Comparison of ENCODE assay signal across 19 mouse cellular contexts in genomic region chr5:111804542-111804941, GRCm38 (mm10).
DNase-seq lines count a peak whose midpoint lies in the region; ATAC-seq lines count a peak whose summit lies in the region.
"Had no signal": no experiment of that assay in that cellular context is flagged by ENCODE, and none has a peak within 500 bp of the region (broad histone marks: within the 10 kb centered on the region; RNA-seq: fewer than 3 reads in every experiment).

No protein-coding gene starts in this region.

- WGBS in embryonic facial prominence, embryonic 10.5 days = 71% methylated on average over 6 of the region's 6 CpGs
- 51% methylated on average over 6 of the region's 6 CpGs for WGBS in stomach, embryonic 14.5 days

- no peak for ATAC-seq in stomach, embryonic 14.5 days (ENCODE audit: insufficient number of reproducible peaks, insufficient read depth, low FRiP score, low read depth)
- ATAC-seq: forebrain, embryonic 13.5 days; intestine, embryonic 16.5 days had no signal

- H3K4me2 ChIP-seq in stomach, embryonic 14.5 days (replicated peaks; ENCODE audit: low read depth, low read length) = no peak overlapping the region
- H3K4me2 ChIP-seq: forebrain, embryonic 13.5 days; heart, embryonic 12.5 days; hindbrain, embryonic 15.5 days; liver, embryonic 15.5 days; midbrain, embryonic 12.5 days; neural tube, embryonic 13.5 days had no signal

- peaks cover 60% of the 10 kb centered on the region for H3K4me1 ChIP-seq in embryonic facial prominence, embryonic 10.5 days
- peaks cover 17% of the 10 kb centered on the region for H3K4me1 ChIP-seq in stomach, embryonic 14.5 days (ENCODE audit: control insufficient read depth, insufficient read depth, low read length)
- H3K4me1 ChIP-seq: liver, embryonic 15.5 days had no signal

- H3K4me3 ChIP-seq in embryonic facial prominence, embryonic 10.5 days = no peak overlapping the region
- H3K4me3 ChIP-seq in stomach, embryonic 14.5 days (ENCODE audit: low read depth, low read length) = no peak overlapping the region
- H3K4me3 ChIP-seq: forebrain, embryonic 13.5 days; heart, embryonic 12.5 days; hindbrain, embryonic 15.5 days; liver, embryonic 15.5 days; midbrain, embryonic 12.5 days; neural tube, embryonic 13.5 days had no signal

- 0 out of 2 replicates have a peak overlapping the region, but pooled peaks have one; percentile 2 for H3K27ac ChIP-seq in embryonic facial prominence, embryonic 10.5 days (replicated peaks)
- H3K27ac ChIP-seq in stomach, embryonic 14.5 days (ENCODE audit: low read length) = peak overlapping the region; percentile 27; the same call in 1 of the 2 replicates
- H3K27ac ChIP-seq: forebrain, embryonic 13.5 days; hindbrain, embryonic 15.5 days; kidney, postnatal 0 days; liver, embryonic 15.5 days; midbrain, embryonic 12.5 days; neural tube, embryonic 13.5 days had no signal

- H3K36me3 ChIP-seq in embryonic facial prominence, embryonic 10.5 days (replicated peaks) = no peaks in the 10 kb centered on the region
- H3K36me3 ChIP-seq in stomach, embryonic 14.5 days (ENCODE audit: control insufficient read depth, insufficient read depth, low read length) = no peaks in the 10 kb centered on the region
- H3K36me3 ChIP-seq: heart, embryonic 12.5 days; hindbrain, embryonic 15.5 days; liver, embryonic 15.5 days; midbrain, embryonic 12.5 days; neural tube, embryonic 13.5 days had no signal

- no peaks in the 10 kb centered on the region for H3K27me3 ChIP-seq in embryonic facial prominence, embryonic 10.5 days (replicated peaks; ENCODE audit: low read depth, poor library complexity, severe bottlenecking)
- H3K27me3 ChIP-seq in stomach, embryonic 14.5 days (ENCODE audit: control insufficient read depth, insufficient read depth, low read length) = no peaks in the 10 kb centered on the region
- H3K27me3 ChIP-seq: hindbrain, embryonic 15.5 days; liver, embryonic 15.5 days had no signal

- H3K9me3 ChIP-seq in embryonic facial prominence, embryonic 10.5 days = no peaks in the 10 kb centered on the region
- no peaks in the 10 kb centered on the region for H3K9me3 ChIP-seq in stomach, embryonic 14.5 days (ENCODE audit: control insufficient read depth, low read depth, low read length)
- H3K9me3 ChIP-seq: forebrain, embryonic 13.5 days; heart, embryonic 12.5 days; hindbrain, embryonic 15.5 days; liver, embryonic 15.5 days; midbrain, embryonic 12.5 days; neural tube, embryonic 13.5 days had no signal

- no peak overlapping the region for H3K9ac ChIP-seq in stomach, embryonic 14.5 days (replicated peaks; ENCODE audit: low read depth, low read length)
- H3K9ac ChIP-seq: forebrain, embryonic 13.5 days; heart, embryonic 12.5 days; hindbrain, embryonic 15.5 days; liver, embryonic 15.5 days; midbrain, embryonic 12.5 days; neural tube, embryonic 13.5 days had no signal

- peak; percentile 21 for DNase-seq in heart, postnatal 4 days
- DNase-seq in heart, adult 8-10 months (ENCODE audit: low spot score) = no peak
- no peak for DNase-seq in embryonic facial prominence, embryonic 10.5 days (ENCODE audit: low spot score)
- peak; percentile 71 for DNase-seq in fibroblast of lung, adult 2 months (ENCODE audit: low read depth)
- DNase-seq in kidney, adult 9 months = no peak
- DNase-seq in ovary, postnatal 14 days (ENCODE audit: low spot score) = no peak
- DNase-seq in thymus, postnatal 14 days = no peak
- DNase-seq: adrenal gland, postnatal 14 days; cerebellum, postnatal 10 days; thymus, postnatal 25 days had no signal

Comparison
In these comparisons a context has a peak if more than half of its experiments do, and no peak if none do; other contexts are left out.
1. DNase-seq: peak in heart, postnatal 4 days (single experiment) and fibroblast of lung, adult 2 months (single experiment); none in heart, adult 8-10 months (single experiment), embryonic facial prominence, embryonic 10.5 days (single experiment), kidney, adult 9 months (single experiment), ovary, postnatal 14 days (single experiment) and thymus, postnatal 14 days (single experiment).